Mouse (Mus musculus) cerebellum, postnatal 25 days (tissue): Measurements from ENCODE around the gene 4930402F06Rik.

Experiments
- DNase-seq, 2 experiments: peaks; one replicate each; pipeline ENCODE4 v3.0.0; 2021; ENCODE audit warnings: mixed read lengths in 2 of 2

Gene 4930402F06Rik

GRCm38 (mm10) chr2:35397096-35397495, at the start of gene 4930402F06Rik:
Gene 4930402F06Rik, minus strand, starts transcription at chr2:35397175.
- peak; percentile 17 to 19 for DNase-seq

- DNase-seq, result no peak
Observed at GRCm38 (mm10) chr2:35446300-35446699, 49.3 kb upstream of the 4930402F06Rik start.

- no peak for DNase-seq
Observed at GRCm38 (mm10) chr2:35445610-35446009, 48.6 kb upstream of the 4930402F06Rik start.

GRCm38 (mm10) chr2:35444764-35445262, 47.8 kb upstream of the 4930402F06Rik start:
- DNase-seq, result no peak

- DNase-seq, result peak; percentile 26 to 47
Observed at GRCm38 (mm10) chr2:35443981-35444763, 47.2 kb upstream of the 4930402F06Rik start.

- no peak for DNase-seq
Observed at GRCm38 (mm10) chr2:35443325-35443724, 46.4 kb upstream of the 4930402F06Rik start.

GRCm38 (mm10) chr2:35442079-35442478, 45.1 kb upstream of the 4930402F06Rik start:
- no peak for DNase-seq

GRCm38 (mm10) chr2:35441419-35441818, 44.4 kb upstream of the 4930402F06Rik start:
- no peak for DNase-seq

GRCm38 (mm10) chr2:35440480-35440879, 43.5 kb upstream of the 4930402F06Rik start:
- DNase-seq, result no peak

GRCm38 (mm10) chr2:35437796-35438195, 40.8 kb upstream of the 4930402F06Rik start:
- no peak for DNase-seq

GRCm38 (mm10) chr2:35434576-35435123, 37.7 kb upstream of the 4930402F06Rik start:
- DNase-seq, result no peak

- no peak for DNase-seq
Observed at GRCm38 (mm10) chr2:35433428-35433827, 36.5 kb upstream of the 4930402F06Rik start.

GRCm38 (mm10) chr2:35432472-35432871, 35.5 kb upstream of the 4930402F06Rik start:
- DNase-seq, result no peak

- DNase-seq, result no peak
Observed at GRCm38 (mm10) chr2:35432011-35432410, 35.0 kb upstream of the 4930402F06Rik start.

GRCm38 (mm10) chr2:35430806-35431205, 33.8 kb upstream of the 4930402F06Rik start:
- DNase-seq, result no peak

- no peak for DNase-seq
Observed at GRCm38 (mm10) chr2:35428615-35429300, 31.8 kb upstream of the 4930402F06Rik start.

GRCm38 (mm10) chr2:35427559-35427958, 30.6 kb upstream of the 4930402F06Rik start:
- no peak for DNase-seq

- no peak for DNase-seq
Observed at GRCm38 (mm10) chr2:35423711-35424339, 26.9 kb upstream of the 4930402F06Rik start.

GRCm38 (mm10) chr2:35422384-35422783, 25.4 kb upstream of the 4930402F06Rik start:
- DNase-seq, result no peak

GRCm38 (mm10) chr2:35420681-35421080, 23.7 kb upstream of the 4930402F06Rik start:
- no peak for DNase-seq

- no peak for DNase-seq
Observed at GRCm38 (mm10) chr2:35419671-35420070, 22.7 kb upstream of the 4930402F06Rik start.

GRCm38 (mm10) chr2:35419243-35419642, 22.3 kb upstream of the 4930402F06Rik start:
- no peak for DNase-seq

GRCm38 (mm10) chr2:35417231-35417630, 20.3 kb upstream of the 4930402F06Rik start:
- no peak for DNase-seq
